Mouse (Mus musculus): Measurements from ENCODE around the gene Pds5b. TPM values are rescaled to one million over a fixed set of nuclear protein-coding genes. Genes with fewer than 3 reads are reported as not detected.

The Pds5b gene
- total and polyA plus RNA-seq, 2 experiments from 2014 or later, result 17.2 to 50.0 TPM

GRCm38 (mm10) chr5:150739311-150739710 is 65.8 kb downstream of the Pds5b start:
- Histone ChIP-seq H3K27ac (ENCODE audit: low read depth, low read length) (no peak overlapping the region), H3K9ac (no peak overlapping the region), H3K27me3 (ENCODE audit: insufficient read depth, low read length) (no peaks in the 10 kb centered on the region), H3K36me3 (ENCODE audit: insufficient read depth) (peaks cover 11% of the 10 kb centered on the region), H3K4me2 (ENCODE audit: low read depth) (no peak overlapping the region), H3K4me3 (ENCODE audit: low read depth, low read length) (no peak overlapping the region), H3K9me3 (ENCODE audit: low read length) (no peaks in the 10 kb centered on the region), H3K4me1 (ENCODE audit: insufficient read depth) (no peaks in the 10 kb centered on the region)
- ATAC-seq (no peak), DNase-seq (no peak)
- 80% methylated on average over 7 of the region's 7 CpGs for WGBS
- no peak for TF ChIP-seq CTCF (IDR thresholded peaks at IDR 0.05; ENCODE audit: low read depth)

GRCm38 (mm10) chr5:150740597-150740996 is 67.1 kb downstream of the Pds5b start:
- Histone ChIP-seq H3K4me3 (ENCODE audit: low read depth, low read length) (no peak overlapping the region), H3K27me3 (ENCODE audit: insufficient read depth, low read length) (no peaks in the 10 kb centered on the region), H3K27ac (ENCODE audit: low read depth, low read length) (no peak overlapping the region), H3K4me2 (ENCODE audit: low read depth) (no peak overlapping the region), H3K9ac (no peak overlapping the region), H3K9me3 (ENCODE audit: low read length) (no peaks in the 10 kb centered on the region), H3K36me3 (ENCODE audit: insufficient read depth) (peaks cover 4% of the 10 kb centered on the region; the same call in 1 of the 2 replicates), H3K4me1 (ENCODE audit: insufficient read depth) (no peaks in the 10 kb centered on the region)
- ATAC-seq (no peak), DNase-seq (no peak)
- WGBS, result 6% methylated on average over 1 of the region's 2 CpGs
- TF ChIP-seq CTCF (IDR thresholded peaks at IDR 0.05; ENCODE audit: low read depth), result no peak

- Histone ChIP-seq H3K4me2 (ENCODE audit: low read depth) (no peak overlapping the region), H3K27me3 (ENCODE audit: insufficient read depth, low read length) (no peaks in the 10 kb centered on the region), H3K27ac (ENCODE audit: low read depth, low read length) (no peak overlapping the region), H3K36me3 (ENCODE audit: insufficient read depth) (peaks cover 17% of the 10 kb centered on the region), H3K4me1 (ENCODE audit: insufficient read depth) (no peaks in the 10 kb centered on the region), H3K4me3 (ENCODE audit: low read depth, low read length) (no peak overlapping the region), H3K9ac (no peak overlapping the region), H3K9me3 (ENCODE audit: low read length) (no peaks in the 10 kb centered on the region)
- WGBS, result 91% methylated on average over 5 of the region's 5 CpGs
- ATAC-seq (no peak), DNase-seq (no peak)
- TF ChIP-seq CTCF (IDR thresholded peaks at IDR 0.05; ENCODE audit: low read depth), result no peak
These were observed 83.1 kb downstream of the Pds5b start for GRCm38 (mm10) chr5:150756623-150757022.

- whole genome bisulfite sequencing, result 33% methylated on average over 5 of the region's 5 CpGs
- H3K27ac ChIP-seq (ENCODE audit: low read depth, low read length), result no peak overlapping the region
- no peaks in the 10 kb centered on the region for H3K4me1 ChIP-seq (ENCODE audit: insufficient read depth)
These were observed 98.9 kb downstream of the Pds5b start for GRCm38 (mm10) chr5:150772403-150772802.

GRCm38 (mm10) chr5:150773083-150773482 is 99.5 kb downstream of the Pds5b start:
- Histone ChIP-seq H3K9me3 (ENCODE audit: low read length) (no peaks in the 10 kb centered on the region), H3K4me3 (ENCODE audit: low read depth, low read length) (no peak overlapping the region), H3K36me3 (ENCODE audit: insufficient read depth) (peaks cover 8% of the 10 kb centered on the region; the same call in 1 of the 2 replicates), H3K27ac (ENCODE audit: low read depth, low read length) (no peak overlapping the region), H3K27me3 (ENCODE audit: insufficient read depth, low read length) (no peaks in the 10 kb centered on the region), H3K9ac (no peak overlapping the region), H3K4me2 (ENCODE audit: low read depth) (no peak overlapping the region), H3K4me1 (ENCODE audit: insufficient read depth) (no peaks in the 10 kb centered on the region)
- ATAC-seq (no peak), DNase-seq (no peak)
- no peak for TF ChIP-seq CTCF (IDR thresholded peaks at IDR 0.05; ENCODE audit: low read depth)

More at GRCm38 (mm10) chr5:150772403-150772802, 98.9 kb downstream of the Pds5b start:
- no peaks in the 10 kb centered on the region for H3K9me3 ChIP-seq (ENCODE audit: low read length)
- no peak overlapping the region for H3K9ac ChIP-seq
- DNase-seq (no peak), ATAC-seq (no peak)
- no peaks in the 10 kb centered on the region for H3K27me3 ChIP-seq (ENCODE audit: insufficient read depth, low read length)
- TF ChIP-seq CTCF (IDR thresholded peaks at IDR 0.05; ENCODE audit: low read depth), result no peak
- H3K36me3 ChIP-seq (ENCODE audit: insufficient read depth), result peaks cover 6% of the 10 kb centered on the region; the same call in 1 of the 2 replicates
- H3K4me3 ChIP-seq (ENCODE audit: low read depth, low read length), result no peak overlapping the region
- H3K4me2 ChIP-seq (ENCODE audit: low read depth), result no peak overlapping the region

GRCm38 (mm10) chr5:150788261-150788660 is 114.7 kb downstream of the Pds5b start:
- H3K4me3 ChIP-seq (ENCODE audit: low read depth, low read length), result no peak overlapping the region
- 96% methylated on average over 4 of the region's 4 CpGs for WGBS
- ATAC-seq, result no peak
- H3K9me3 ChIP-seq (ENCODE audit: low read length), result no peaks in the 10 kb centered on the region
- H3K4me1 ChIP-seq (ENCODE audit: insufficient read depth), result no peaks in the 10 kb centered on the region
- no peak overlapping the region for H3K27ac ChIP-seq (ENCODE audit: low read depth, low read length)
- H3K36me3 ChIP-seq (ENCODE audit: insufficient read depth), result peaks cover 29% of the 10 kb centered on the region
- TF ChIP-seq CTCF (IDR thresholded peaks at IDR 0.05; ENCODE audit: low read depth), result no peak
- H3K27me3 ChIP-seq (ENCODE audit: insufficient read depth, low read length), result no peaks in the 10 kb centered on the region
- no peak overlapping the region for H3K4me2 ChIP-seq (ENCODE audit: low read depth)
- H3K9ac ChIP-seq, result no peak overlapping the region
- DNase-seq, result no peak

- TF ChIP-seq CTCF (IDR thresholded peaks at IDR 0.05; ENCODE audit: low read depth), result no peak
- H3K4me2 ChIP-seq (ENCODE audit: low read depth), result no peak overlapping the region
- H3K27ac ChIP-seq (ENCODE audit: low read depth, low read length), result no peak overlapping the region
- 100% methylated on average over 2 of the region's 2 CpGs for WGBS
- no peaks in the 10 kb centered on the region for H3K27me3 ChIP-seq (ENCODE audit: insufficient read depth, low read length)
- peaks cover 23% of the 10 kb centered on the region for H3K36me3 ChIP-seq (ENCODE audit: insufficient read depth)
- H3K4me1 ChIP-seq (ENCODE audit: insufficient read depth), result no peaks in the 10 kb centered on the region
- ATAC-seq (no peak), DNase-seq (no peak)
- no peak overlapping the region for H3K4me3 ChIP-seq (ENCODE audit: low read depth, low read length)
- no peaks in the 10 kb centered on the region for H3K9me3 ChIP-seq (ENCODE audit: low read length)
- no peak overlapping the region for H3K9ac ChIP-seq
These were observed 115.5 kb downstream of the Pds5b start for GRCm38 (mm10) chr5:150789039-150789438.
